Mouse (Mus musculus): Measurements from ENCODE around the gene Slc22a2. TPM values are rescaled to one million over a fixed set of nuclear protein-coding genes. Genes with fewer than 3 reads are reported as not detected.

Gene Slc22a2
- total RNA-seq, 1 experiment, result not detected

- H3K27ac ChIP-seq (ENCODE audit: insufficient read depth, low read depth, low read length, poor library complexity, severe bottlenecking), result no peak overlapping the region
- H3K9me3 ChIP-seq (ENCODE audit: control insufficient read depth, insufficient read depth, low read depth, low read length), result no peaks in the 10 kb centered on the region
- no peaks in the 10 kb centered on the region for H3K36me3 ChIP-seq (ENCODE audit: control insufficient read depth, insufficient read depth, low read length, poor library complexity, severe bottlenecking)
- in situ Hi-C loops (cut with MboI; ENCODE audit: low sequenced_read_pairs in 2 of 2, unreplicated experiment in 2 of 2), result no loop called here
- no peak for DNase-seq (ENCODE audit: low read depth, low spot score)
- H3K4me3 ChIP-seq (ENCODE audit: insufficient read depth in 1 of 2, low read depth in 1 of 2, low read length in 2 of 2, poor library complexity in 1 of 2, severe bottlenecking in 1 of 2), result no peak overlapping the region
- no peak overlapping the region for H3K9ac ChIP-seq (ENCODE audit: insufficient read depth, low read depth, low read length, poor library complexity, severe bottlenecking)
- no peaks in the 10 kb centered on the region for H3K4me1 ChIP-seq (ENCODE audit: control insufficient read depth in 2 of 2, insufficient read depth in 2 of 2, low read length in 2 of 2, poor library complexity in 1 of 2)
- no peak for TF ChIP-seq ZNF384 (IDR thresholded peaks at IDR 0.05; ENCODE audit: low read depth, low read length)
- no peak for TF ChIP-seq ZC3H11A (IDR thresholded peaks at IDR 0.05; ENCODE audit: borderline replicate concordance, low read depth, low read length)
- no peak for TF ChIP-seq MAFK (IDR thresholded peaks at IDR 0.05; ENCODE audit: insufficient read depth, low read depth, low read length)
- no peak for TF ChIP-seq CHD2 (IDR thresholded peaks at IDR 0.05; ENCODE audit: low read depth, low read length)
- no peak for TF ChIP-seq HCFC1 (IDR thresholded peaks at IDR 0.05; ENCODE audit: borderline replicate concordance, insufficient read depth, low read length)
Measured at GRCm38 (mm10) chr17:12606634-12607033, 22.7 kb downstream of the Slc22a2 start.

GRCm38 (mm10) chr17:12607202-12607601 is 23.3 kb downstream of the Slc22a2 start:
- Histone ChIP-seq H3K9me3 (ENCODE audit: control insufficient read depth, insufficient read depth, low read depth, low read length) (no peaks in the 10 kb centered on the region), H3K36me3 (ENCODE audit: control insufficient read depth, insufficient read depth, low read length, poor library complexity, severe bottlenecking) (no peaks in the 10 kb centered on the region), H3K4me1 (ENCODE audit: control insufficient read depth in 2 of 2, insufficient read depth in 2 of 2, low read length in 2 of 2, poor library complexity in 1 of 2) (no peaks in the 10 kb centered on the region), H3K9ac (ENCODE audit: insufficient read depth, low read depth, low read length, poor library complexity, severe bottlenecking) (no peak overlapping the region), H3K27ac (ENCODE audit: insufficient read depth, low read depth, low read length, poor library complexity, severe bottlenecking) (no peak overlapping the region), H3K4me3 (ENCODE audit: insufficient read depth in 1 of 2, low read depth in 1 of 2, low read length in 2 of 2, poor library complexity in 1 of 2, severe bottlenecking in 1 of 2) (no peak overlapping the region)
- in situ Hi-C loops (cut with MboI; ENCODE audit: low sequenced_read_pairs in 2 of 2, unreplicated experiment in 2 of 2), result no loop called here
- DNase-seq (ENCODE audit: low read depth, low spot score), result no peak
- TF ChIP-seq ZC3H11A (IDR thresholded peaks at IDR 0.05; ENCODE audit: borderline replicate concordance, low read depth, low read length) (no peak), CHD2 (IDR thresholded peaks at IDR 0.05; ENCODE audit: low read depth, low read length) (no peak), HCFC1 (IDR thresholded peaks at IDR 0.05; ENCODE audit: borderline replicate concordance, insufficient read depth, low read length) (no peak), MAFK (IDR thresholded peaks at IDR 0.05; ENCODE audit: insufficient read depth, low read depth, low read length) (no peak), ZNF384 (IDR thresholded peaks at IDR 0.05; ENCODE audit: low read depth, low read length) (no peak)

DNA sequence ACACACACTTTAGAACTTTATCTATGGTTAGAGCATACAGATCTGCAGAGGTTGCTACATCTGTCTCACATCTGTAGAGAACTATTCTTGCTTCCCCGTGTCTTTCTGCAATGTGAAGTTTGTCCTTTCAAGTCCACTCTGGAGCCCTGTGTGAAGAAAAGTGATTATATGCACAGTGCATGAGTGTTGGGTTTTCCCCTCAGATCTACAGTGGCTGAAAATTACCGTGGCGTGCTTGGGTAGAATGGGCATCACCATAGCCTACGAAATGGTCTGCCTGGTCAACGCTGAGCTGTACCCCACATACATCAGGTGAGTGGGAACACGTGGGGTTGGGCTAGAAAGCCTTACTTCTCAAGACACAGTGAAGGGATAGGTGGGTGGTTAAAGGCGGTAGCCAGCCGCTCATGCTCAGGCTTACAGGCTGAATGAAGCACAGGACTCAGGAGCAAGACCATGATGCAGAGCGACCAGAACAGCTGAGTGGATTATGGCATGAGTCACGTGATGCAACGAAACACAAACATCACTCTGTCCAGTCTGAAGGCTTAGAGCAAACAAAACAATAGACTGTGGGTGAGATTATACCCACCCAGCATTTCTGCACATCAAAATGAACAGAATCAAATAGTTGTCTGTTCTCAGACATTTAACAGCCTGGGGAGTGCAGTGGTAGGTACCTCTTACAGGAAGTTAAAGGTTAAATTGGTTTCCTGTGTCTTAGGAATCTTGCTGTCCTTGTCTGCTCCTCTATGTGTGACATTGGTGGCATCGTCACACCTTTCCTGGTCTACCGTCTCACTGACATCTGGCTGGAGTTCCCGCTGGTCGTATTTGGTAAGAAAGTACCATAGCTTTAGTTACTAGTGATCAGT is 30.8 kb downstream of the Slc22a2 start:
- TF ChIP-seq HCFC1 (IDR thresholded peaks at IDR 0.05; ENCODE audit: borderline replicate concordance, insufficient read depth, low read length) (no peak), MAFK (IDR thresholded peaks at IDR 0.05; ENCODE audit: insufficient read depth, low read depth, low read length) (no peak), CHD2 (IDR thresholded peaks at IDR 0.05; ENCODE audit: low read depth, low read length) (no peak), ZC3H11A (IDR thresholded peaks at IDR 0.05; ENCODE audit: borderline replicate concordance, low read depth, low read length) (no peak)
- no peak for DNase-seq (ENCODE audit: low read depth, low spot score)
- in situ Hi-C loops (cut with MboI; ENCODE audit: low sequenced_read_pairs in 2 of 2, unreplicated experiment in 2 of 2), result no loop called here
- Histone ChIP-seq H3K4me3 (ENCODE audit: insufficient read depth in 1 of 2, low read depth in 1 of 2, low read length in 2 of 2, poor library complexity in 1 of 2, severe bottlenecking in 1 of 2) (no peak overlapping the region), H3K27ac (ENCODE audit: insufficient read depth, low read depth, low read length, poor library complexity, severe bottlenecking) (no peak overlapping the region), H3K9me3 (ENCODE audit: control insufficient read depth, insufficient read depth, low read depth, low read length) (no peaks in the 10 kb centered on the region), H3K9ac (ENCODE audit: insufficient read depth, low read depth, low read length, poor library complexity, severe bottlenecking) (no peak overlapping the region), H3K4me1 (ENCODE audit: control insufficient read depth in 2 of 2, insufficient read depth in 2 of 2, low read length in 2 of 2, poor library complexity in 1 of 2) (no peaks in the 10 kb centered on the region), H3K36me3 (ENCODE audit: control insufficient read depth, insufficient read depth, low read length, poor library complexity, severe bottlenecking) (no peaks in the 10 kb centered on the region)

- Histone ChIP-seq H3K9ac (ENCODE audit: insufficient read depth, low read depth, low read length, poor library complexity, severe bottlenecking) (no peak overlapping the region), H3K9me3 (ENCODE audit: control insufficient read depth, insufficient read depth, low read depth, low read length) (no peaks in the 10 kb centered on the region), H3K27ac (ENCODE audit: insufficient read depth, low read depth, low read length, poor library complexity, severe bottlenecking) (no peak overlapping the region), H3K4me1 (ENCODE audit: control insufficient read depth in 2 of 2, insufficient read depth in 2 of 2, low read length in 2 of 2, poor library complexity in 1 of 2) (no peaks in the 10 kb centered on the region), H3K4me3 (ENCODE audit: insufficient read depth in 1 of 2, low read depth in 1 of 2, low read length in 2 of 2, poor library complexity in 1 of 2, severe bottlenecking in 1 of 2) (no peak overlapping the region), H3K36me3 (ENCODE audit: control insufficient read depth, insufficient read depth, low read length, poor library complexity, severe bottlenecking) (no peaks in the 10 kb centered on the region)
- in situ Hi-C loops (cut with MboI; ENCODE audit: low sequenced_read_pairs in 2 of 2, unreplicated experiment in 2 of 2), result no loop called here
- DNase-seq (ENCODE audit: low read depth, low spot score), result no peak
- no peak for TF ChIP-seq CHD2 (IDR thresholded peaks at IDR 0.05; ENCODE audit: low read depth, low read length)
- TF ChIP-seq ZNF384 (IDR thresholded peaks at IDR 0.05; ENCODE audit: low read depth, low read length), result no peak
- TF ChIP-seq HCFC1 (IDR thresholded peaks at IDR 0.05; ENCODE audit: borderline replicate concordance, insufficient read depth, low read length), result no peak
- TF ChIP-seq MAFK (IDR thresholded peaks at IDR 0.05; ENCODE audit: insufficient read depth, low read depth, low read length), result no peak
- TF ChIP-seq ZC3H11A (IDR thresholded peaks at IDR 0.05; ENCODE audit: borderline replicate concordance, low read depth, low read length), result no peak
Measured at GRCm38 (mm10) chr17:12615429-12615828, 31.5 kb downstream of the Slc22a2 start.
